Mouse (Mus musculus) liver, postnatal 0 days (tissue): ENCODE data around the gene Cdc14a. TPM values are rescaled to one million over a fixed set of nuclear protein-coding genes. Genes with fewer than 3 reads are reported as not detected.
A peak's percentile ranks its signal among the peaks of the same experiment; 100 is the strongest.

ENCODE experiments used
- ATAC-seq: fragments of 200-750 bp; cut with Nextera tagmentation; 2 replicates; pipeline ENCODE4 v1.8.0; 2017; ENCODE audit warnings: mild to moderate bottlenecking, moderate library complexity
- DNase-seq: peaks from one replicate; pipeline ENCODE4 v3.0.0-alpha.2; 2016
- H3K27ac ChIP-seq: fragments of 300-500 bp; sonication (generic); 2 replicates; pipeline ENCODE4 v1.5.1; 2014; ENCODE audit warnings: antibody characterized with exemption, moderate library complexity, mild to moderate bottlenecking, low read depth
- H3K27me3 ChIP-seq: fragments of 300-500 bp; sonication (generic); 2 replicates; pipeline ENCODE4 v1.6.1; 2014; ENCODE audit warnings: low read length, control low read depth, mixed read lengths; ENCODE audit not compliant: insufficient read depth
- H3K36me3 ChIP-seq: fragments of 300-500 bp; sonication (generic); replicated peaks from 2 replicates; pipeline ENCODE4 v1.6.1; 2014; ENCODE audit warnings: mild to moderate bottlenecking, control low read depth, low read length, moderate library complexity, mixed read lengths; ENCODE audit not compliant: insufficient read depth
- H3K4me1 ChIP-seq: fragments of 300-500 bp; sonication (generic); 2 replicates; pipeline ENCODE4 v1.6.1; 2014; ENCODE audit warnings: antibody characterized with exemption, mild to moderate bottlenecking, control low read depth; ENCODE audit not compliant: insufficient read depth
- H3K4me2 ChIP-seq: fragments of 300-500 bp; sonication (generic); 2 replicates; pipeline ENCODE4 v1.6.1; 2014; ENCODE audit warnings: low read depth, mild to moderate bottlenecking, low read length, moderate library complexity, mixed read lengths
- H3K4me3 ChIP-seq: fragments of 300-500 bp; sonication (generic); 2 replicates; pipeline ENCODE4 v1.5.1; 2014; ENCODE audit warnings: low read depth, low read length
- H3K9ac ChIP-seq: fragments of 300-500 bp; sonication (generic); replicated peaks from 2 replicates; pipeline ENCODE4 v1.6.1; 2014; ENCODE audit warnings: mild to moderate bottlenecking, moderate library complexity
- H3K9me3 ChIP-seq: fragments of 300-500 bp; sonication (generic); 2 replicates; pipeline ENCODE4 v1.6.1; 2016; ENCODE audit warnings: mild to moderate bottlenecking, control low read depth, low read length, mixed read lengths
- CTCF ChIP-seq: sonication (generic); IDR thresholded peaks from 2 replicates; pipeline ENCODE4 v1.5.1; 2016; ENCODE audit warnings: antibody characterized with exemption, low read depth
- EP300 ChIP-seq: IDR thresholded peaks from 2 replicates; pipeline ENCODE4 v1.6.1; 2016; ENCODE audit warnings: antibody characterized with exemption, low read depth, mild to moderate bottlenecking
- WGBS: fragments of 180-500 bp; shearing (Covaris S2); extraction: QIAGEN DNeasy Blood & Tissue Kit; methylation state at CpG from one replicate; pipeline ENCODE4 v1.1.7; 2014; ENCODE audit not compliant: insufficient replicate concordance; 5-methylcytosine and 5-hydroxymethylcytosine counted together
- polyA plus RNA-seq: library from polyadenylated mRNA; unstranded; fragments of >200 nt; fragmentation: Nextera tagmentation; extraction: Ambion mirVana; gene quantifications from 2 replicates; pipeline ENCODE4 v1.2.1, GENCODE M21; 2015

The Cdc14a gene
- polyA plus RNA-seq, 1 experiment from 2014 or later = 1.5 TPM

- H3K4me2 ChIP-seq = no peak overlapping the region
- H3K4me3 ChIP-seq = no peak overlapping the region
- 84% methylated on average over 6 of the region's 6 CpGs for WGBS
- DNase-seq (no peak), ATAC-seq (no peak)
- H3K36me3 ChIP-seq = peaks cover 6% of the 10 kb centered on the region; the same call in 1 of the 2 replicates
- no peaks in the 10 kb centered on the region for H3K4me1 ChIP-seq
- H3K9me3 ChIP-seq = no peaks in the 10 kb centered on the region
- TF ChIP-seq EP300 = no peak
- no peak for TF ChIP-seq CTCF
- H3K27me3 ChIP-seq = no peaks in the 10 kb centered on the region
- H3K9ac ChIP-seq = no peak overlapping the region
- H3K27ac ChIP-seq = no peak overlapping the region
These were observed 135.0 kb downstream of the Cdc14a start for GRCm38 (mm10) chr3:116288833-116289232.

GRCm38 (mm10) chr3:116284735-116285134 lies 139.1 kb downstream of the Cdc14a start:
- no peak overlapping the region for H3K4me2 ChIP-seq
- no peak overlapping the region for H3K27ac ChIP-seq
- no peak for DNase-seq
- no peak overlapping the region for H3K9ac ChIP-seq
- no peaks in the 10 kb centered on the region for H3K9me3 ChIP-seq
- H3K36me3 ChIP-seq = no peaks in the 10 kb centered on the region; the same call in 1 of the 2 replicates
- ATAC-seq = no peak
- TF ChIP-seq CTCF = no peak
- no peak for TF ChIP-seq EP300
- 87% methylated on average over 4 of the region's 4 CpGs for WGBS
- H3K27me3 ChIP-seq = no peaks in the 10 kb centered on the region
- H3K4me1 ChIP-seq = no peaks in the 10 kb centered on the region
- H3K4me3 ChIP-seq = no peak overlapping the region

- Histone ChIP-seq H3K9me3 (no peaks in the 10 kb centered on the region), H3K4me1 (no peaks in the 10 kb centered on the region), H3K4me2 (no peak overlapping the region), H3K9ac (no peak overlapping the region), H3K36me3 (no peaks in the 10 kb centered on the region; the same call in 1 of the 2 replicates), H3K27me3 (no peaks in the 10 kb centered on the region), H3K27ac (no peak overlapping the region), H3K4me3 (no peak overlapping the region)
- TF ChIP-seq EP300 (no peak), CTCF (no peak)
- no peak for DNase-seq
- ATAC-seq = no peak
- 68% methylated on average over 2 of the region's 2 CpGs for WGBS
These were observed 139.8 kb downstream of the Cdc14a start for GRCm38 (mm10) chr3:116283996-116284395.

DNA sequence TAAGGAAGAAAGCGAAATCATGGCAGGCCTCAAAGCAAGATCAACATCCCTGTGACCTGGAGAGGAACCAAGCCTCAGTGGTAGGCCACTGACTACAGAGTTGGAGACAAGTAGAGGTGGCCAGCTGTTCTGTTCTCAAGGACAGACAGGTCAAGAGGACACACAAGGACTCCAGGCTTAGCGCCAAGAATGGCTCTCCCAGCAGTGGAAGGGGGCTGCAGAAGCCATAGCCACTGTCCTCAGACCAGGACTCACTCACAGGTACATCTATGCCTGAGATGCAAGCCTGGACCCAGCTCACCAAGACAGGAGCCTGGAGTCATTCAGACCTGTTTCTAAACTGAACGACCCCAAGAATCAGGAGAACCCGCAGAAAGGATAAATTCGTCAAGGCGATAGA lies 142.2 kb downstream of the Cdc14a start:
- Histone ChIP-seq H3K4me2 (no peak overlapping the region), H3K4me3 (no peak overlapping the region), H3K9ac (no peak overlapping the region), H3K9me3 (no peaks in the 10 kb centered on the region), H3K27me3 (no peaks in the 10 kb centered on the region), H3K27ac (no peak overlapping the region), H3K36me3 (no peaks in the 10 kb centered on the region; the same call in 1 of the 2 replicates), H3K4me1 (no peaks in the 10 kb centered on the region)
- DNase-seq = no peak
- 93% methylated on average over 6 of the region's 6 CpGs for WGBS
- no peak for ATAC-seq
- TF ChIP-seq EP300 (no peak), CTCF (no peak)

GRCm38 (mm10) chr3:116277146-116277545 lies 146.7 kb downstream of the Cdc14a start:
- WGBS = 77% methylated on average over 8 of the region's 8 CpGs
- H3K27me3 ChIP-seq = no peaks in the 10 kb centered on the region
- no peak overlapping the region for H3K27ac ChIP-seq
- DNase-seq = no peak
- no peaks in the 10 kb centered on the region for H3K9me3 ChIP-seq
- H3K4me1 ChIP-seq = no peaks in the 10 kb centered on the region
- H3K4me2 ChIP-seq = no peak overlapping the region
- TF ChIP-seq EP300 (no peak), CTCF (no peak)
- no peak overlapping the region for H3K4me3 ChIP-seq
- no peak overlapping the region for H3K9ac ChIP-seq
- H3K36me3 ChIP-seq = no peaks in the 10 kb centered on the region; the same call in 1 of the 2 replicates
- ATAC-seq = no peak

DNA sequence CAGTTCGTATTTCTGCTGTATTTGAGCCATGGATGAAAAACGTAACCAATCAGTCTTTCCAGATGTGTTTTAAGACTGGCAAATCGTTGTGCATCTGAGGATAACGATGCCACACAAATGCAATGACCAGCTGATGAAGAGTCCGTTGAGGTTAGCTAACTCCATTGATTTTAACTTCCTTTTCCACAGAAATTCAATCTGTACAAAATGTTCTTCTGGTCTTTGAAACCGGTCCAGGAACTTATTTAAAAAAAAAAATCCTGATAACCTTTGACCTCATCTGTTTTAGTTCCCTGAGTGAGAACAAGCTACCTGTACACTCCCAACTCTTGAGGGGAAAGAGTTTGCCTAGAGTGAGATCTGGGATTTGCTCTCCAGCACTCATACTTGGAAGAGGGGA lies 152.2 kb downstream of the Cdc14a start:
- H3K36me3 ChIP-seq = no peaks in the 10 kb centered on the region
- H3K9ac ChIP-seq = no peak overlapping the region
- ATAC-seq (peak; percentile 60; the same call in 1 of the 2 replicates), DNase-seq (no peak)
- no peak overlapping the region for H3K4me2 ChIP-seq
- TF ChIP-seq CTCF (no peak), EP300 (peak; percentile 17; the same call in 1 of the 2 replicates)
- no peak overlapping the region for H3K27ac ChIP-seq
- no peak overlapping the region for H3K4me3 ChIP-seq
- WGBS = 67% methylated on average over 6 of the region's 6 CpGs
- no peaks in the 10 kb centered on the region for H3K27me3 ChIP-seq
- H3K9me3 ChIP-seq = no peaks in the 10 kb centered on the region
- H3K4me1 ChIP-seq = no peaks in the 10 kb centered on the region
